Mouse (Mus musculus) midbrain, embryonic 12.5 days (tissue): Measurements from ENCODE around the gene Camta1. TPM values are rescaled to one million over a fixed set of nuclear protein-coding genes. Genes with fewer than 3 reads are reported as not detected.

Source experiments
- ATAC-seq: fragments of 200-750 bp; cut with Nextera tagmentation; 2 replicates; pipeline ENCODE4 v1.8.0; 2017; ENCODE audit warnings: low read depth, moderate TSS enrichment, moderate library complexity; ENCODE audit not compliant: low FRiP score
- H3K27ac ChIP-seq: fragments of 300-500 bp; sonication (generic); replicated peaks from 2 replicates; pipeline ENCODE4 v1.5.1; 2016; ENCODE audit warnings: mild to moderate bottlenecking
- H3K27me3 ChIP-seq: fragments of 300-500 bp; sonication (generic); 2 replicates; pipeline ENCODE4 v1.6.1; 2016; ENCODE audit warnings: mild to moderate bottlenecking
- H3K36me3 ChIP-seq: fragments of 300-500 bp; sonication (generic); 2 replicates; pipeline ENCODE4 v1.6.1; 2016
- H3K4me1 ChIP-seq: fragments of 300-500 bp; sonication (generic); 2 replicates; pipeline ENCODE4 v1.6.1; 2016
- H3K4me2 ChIP-seq: fragments of 300-500 bp; sonication (generic); replicated peaks from 2 replicates; pipeline ENCODE4 v1.6.1; 2016; ENCODE audit warnings: mild to moderate bottlenecking, moderate library complexity
- H3K4me3 ChIP-seq: fragments of 300-500 bp; sonication (generic); 2 replicates; pipeline ENCODE4 v1.5.1; 2016; ENCODE audit warnings: mild to moderate bottlenecking
- H3K9ac ChIP-seq: fragments of 300-500 bp; sonication (generic); replicated peaks from 2 replicates; pipeline ENCODE4 v1.6.1; 2016; ENCODE audit warnings: mild to moderate bottlenecking, moderate library complexity
- H3K9me3 ChIP-seq: fragments of 300-500 bp; sonication (generic); 2 replicates; pipeline ENCODE4 v1.6.1; 2016; ENCODE audit warnings: mild to moderate bottlenecking
- WGBS: fragments of 180-500 bp; shearing (Covaris S2); methylation state at CpG from one replicate; pipeline ENCODE4 v1.1.7; 2016; 5-methylcytosine and 5-hydroxymethylcytosine counted together
- polyA plus RNA-seq: library from polyadenylated mRNA; unstranded; fragments of >200 nt; fragmentation: Nextera tagmentation; extraction: Ambion mirVana; gene quantifications from 2 replicates; pipeline ENCODE4 v1.2.1, GENCODE M21; 2016

The Camta1 gene
- polyA plus RNA-seq, 1 experiment from 2014 or later: 135 TPM

GRCm38 (mm10) chr4:150868161-150868560 is 993.5 kb downstream of the Camta1 start:
- H3K4me3 ChIP-seq: no peak overlapping the region
- peaks cover 29% of the 10 kb centered on the region for H3K36me3 ChIP-seq
- ATAC-seq: no peak
- no peaks in the 10 kb centered on the region for H3K27me3 ChIP-seq
- no peak overlapping the region for H3K9ac ChIP-seq
- no peak overlapping the region for H3K4me2 ChIP-seq
- H3K9me3 ChIP-seq: no peaks in the 10 kb centered on the region
- 85% methylated on average over 6 of the region's 6 CpGs for WGBS
- H3K4me1 ChIP-seq: peaks cover 13% of the 10 kb centered on the region
- H3K27ac ChIP-seq: no peak overlapping the region

Other genes with a start within 250 kb of the Camta1 start
- gene Dnajc11, start 71.8 kb upstream of the Camta1 start, polyA plus RNA-seq: 84.4 and 89.8 TPM in 2 replicates
- gene Thap3, start 127.1 kb upstream of the Camta1 start, polyA plus RNA-seq: 30.9 and 33.9 TPM in 2 replicates
- gene Phf13, start 134.4 kb upstream of the Camta1 start, polyA plus RNA-seq: 25.8 and 28.9 TPM in 2 replicates
- gene Klhl21, start 146.9 kb upstream of the Camta1 start, polyA plus RNA-seq: 4.7 and 5.4 TPM in 2 replicates
- 20.8 and 23.4 TPM in 2 replicates for gene Zbtb48, start 165.8 kb upstream of the Camta1 start, polyA plus RNA-seq
- 0.59 and 1.3 TPM in 2 replicates for gene Tas1r1, start 176.7 kb upstream of the Camta1 start, polyA plus RNA-seq
- 35.4 and 36.9 TPM in 2 replicates for gene Nol9, start 177.4 kb upstream of the Camta1 start, polyA plus RNA-seq
- 9.4 and 9.9 TPM in 2 replicates for gene Plekhg5, start 210.6 kb upstream of the Camta1 start, polyA plus RNA-seq